Mouse (Mus musculus): Measurements from ENCODE around the gene Ranbp6. TPM values are rescaled to one million over a fixed set of nuclear protein-coding genes. Genes with fewer than 3 reads are reported as not detected.

Ranbp6 gene
- polyA plus RNA-seq, 1 experiment: 7.6 TPM

DNA sequence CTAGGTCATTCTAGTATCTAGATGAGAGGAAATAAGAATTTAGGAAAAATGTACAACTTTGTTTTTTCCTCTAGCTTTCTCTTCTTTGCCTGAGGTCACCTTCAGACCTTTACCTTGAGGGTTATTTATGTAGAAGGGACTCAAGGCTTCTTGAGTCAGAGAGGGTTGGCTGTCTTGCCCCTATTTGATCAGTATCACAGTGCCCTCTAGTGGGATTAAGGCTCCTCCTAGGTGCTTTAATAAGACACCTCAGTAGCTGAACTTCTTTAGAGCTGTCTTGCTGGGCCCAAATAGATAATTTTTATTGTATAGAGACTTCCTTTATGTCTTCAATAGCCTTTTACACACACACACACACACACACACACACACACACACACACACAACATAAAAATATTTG, 8.2 kb upstream of the Ranbp6 start:
- Histone ChIP-seq H3K4me1 (ENCODE audit: control insufficient read depth, insufficient read depth, low read length) (peaks cover 12% of the 10 kb centered on the region), H3K27ac (ENCODE audit: insufficient read depth, low read depth, low read length) (no peak overlapping the region), H3K4me3 (ENCODE audit: insufficient read depth, low read length) (no peak overlapping the region)
- no peak for TF ChIP-seq POLR2A (IDR thresholded peaks at IDR 0.05; ENCODE audit: borderline replicate concordance, low read depth, low read length)

DNA sequence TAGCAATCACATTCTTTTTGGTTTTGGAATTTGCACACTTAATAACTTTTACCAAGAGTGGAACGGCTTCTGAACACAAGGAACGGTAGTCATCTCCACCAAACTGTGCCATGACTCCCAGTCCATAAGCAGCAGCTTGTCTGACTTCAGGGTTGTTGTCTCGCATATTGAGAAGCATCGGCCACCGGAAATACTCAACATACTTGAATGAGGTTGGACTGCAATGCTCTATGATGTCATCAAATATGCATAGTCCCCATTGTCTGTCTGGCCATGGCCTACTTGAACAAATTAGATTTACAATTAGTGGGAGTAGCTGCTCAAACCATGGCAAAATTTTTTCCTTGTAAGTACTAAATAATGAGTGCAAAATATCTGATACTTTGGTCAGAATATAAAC, 2.8 kb downstream of the Ranbp6 start:
- Histone ChIP-seq H3K4me1 (ENCODE audit: control insufficient read depth, insufficient read depth, low read length) (peaks cover 5% of the 10 kb centered on the region), H3K27ac (ENCODE audit: insufficient read depth, low read depth, low read length) (no peak overlapping the region), H3K4me3 (ENCODE audit: insufficient read depth, low read length) (no peak overlapping the region)
- TF ChIP-seq POLR2A (IDR thresholded peaks at IDR 0.05; ENCODE audit: borderline replicate concordance, low read depth, low read length) (no peak), CTCF (IDR thresholded peaks at IDR 0.05; ENCODE audit: low read depth, low read length) (no peak)

DNA sequence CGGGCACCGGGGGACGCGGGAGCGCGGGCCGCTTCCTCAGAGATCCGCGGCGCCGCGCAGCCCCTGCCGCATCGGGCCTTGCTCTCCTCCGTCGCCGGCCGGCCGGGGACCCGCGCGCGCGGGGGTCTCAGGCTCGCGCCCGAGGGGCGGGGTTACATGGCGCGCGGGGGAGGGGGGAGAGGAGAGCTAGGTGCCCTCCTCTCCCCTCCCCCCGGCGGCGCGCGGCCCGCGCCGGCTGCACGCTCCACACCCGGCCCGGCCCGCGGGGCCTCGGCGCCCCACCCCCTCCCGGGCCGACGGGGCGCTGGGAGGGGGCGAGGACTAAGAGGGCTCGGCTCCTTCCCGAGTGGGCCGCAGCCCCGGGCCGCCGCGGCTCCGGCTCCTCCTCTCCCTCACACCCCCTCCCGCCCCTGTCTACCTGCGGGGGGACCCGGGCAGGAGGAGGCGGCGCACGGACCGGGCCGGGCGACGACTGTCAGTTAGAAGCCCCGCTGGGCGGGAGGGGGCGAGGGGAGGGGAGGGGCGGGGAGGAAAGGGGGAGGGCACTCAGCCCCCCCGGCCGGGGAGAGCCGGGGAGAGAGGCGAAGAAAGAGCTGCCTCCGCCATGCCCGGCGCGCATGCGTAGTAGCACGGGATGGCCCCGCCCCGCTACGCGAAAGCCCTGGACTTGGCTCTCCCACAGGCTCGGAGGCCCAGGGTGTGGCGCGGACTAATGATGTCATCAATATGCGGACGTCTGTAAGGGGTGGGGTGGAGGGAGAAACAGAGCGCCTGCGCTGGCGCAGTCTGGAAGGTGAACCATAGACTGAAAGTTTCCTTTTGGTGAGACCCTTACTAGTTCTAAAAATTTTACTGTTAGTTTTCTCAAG, 6.6 kb downstream of the Ranbp6 start, which contains the start of gene 9930021J03Rik:
Gene 9930021J03Rik (minus strand): TSS at position 73 of the 869 bp plus-strand sequence.
- H3K4me3 ChIP-seq (ENCODE audit: insufficient read depth, low read length): peak within 1 kb of the TSS; percentile 79
- peak within 1 kb of the TSS; percentile 27 for H3K27ac ChIP-seq (ENCODE audit: insufficient read depth, low read depth, low read length)
- peak; percentile 20; the same call in 1 of the 2 replicates for TF ChIP-seq POLR2A (IDR thresholded peaks at IDR 0.05; ENCODE audit: borderline replicate concordance, low read depth, low read length)
- no peak for TF ChIP-seq CTCF (IDR thresholded peaks at IDR 0.05; ENCODE audit: low read depth, low read length)
- peaks cover 6% of the 10 kb centered on the region for H3K4me1 ChIP-seq (ENCODE audit: control insufficient read depth, insufficient read depth, low read length)

DNA sequence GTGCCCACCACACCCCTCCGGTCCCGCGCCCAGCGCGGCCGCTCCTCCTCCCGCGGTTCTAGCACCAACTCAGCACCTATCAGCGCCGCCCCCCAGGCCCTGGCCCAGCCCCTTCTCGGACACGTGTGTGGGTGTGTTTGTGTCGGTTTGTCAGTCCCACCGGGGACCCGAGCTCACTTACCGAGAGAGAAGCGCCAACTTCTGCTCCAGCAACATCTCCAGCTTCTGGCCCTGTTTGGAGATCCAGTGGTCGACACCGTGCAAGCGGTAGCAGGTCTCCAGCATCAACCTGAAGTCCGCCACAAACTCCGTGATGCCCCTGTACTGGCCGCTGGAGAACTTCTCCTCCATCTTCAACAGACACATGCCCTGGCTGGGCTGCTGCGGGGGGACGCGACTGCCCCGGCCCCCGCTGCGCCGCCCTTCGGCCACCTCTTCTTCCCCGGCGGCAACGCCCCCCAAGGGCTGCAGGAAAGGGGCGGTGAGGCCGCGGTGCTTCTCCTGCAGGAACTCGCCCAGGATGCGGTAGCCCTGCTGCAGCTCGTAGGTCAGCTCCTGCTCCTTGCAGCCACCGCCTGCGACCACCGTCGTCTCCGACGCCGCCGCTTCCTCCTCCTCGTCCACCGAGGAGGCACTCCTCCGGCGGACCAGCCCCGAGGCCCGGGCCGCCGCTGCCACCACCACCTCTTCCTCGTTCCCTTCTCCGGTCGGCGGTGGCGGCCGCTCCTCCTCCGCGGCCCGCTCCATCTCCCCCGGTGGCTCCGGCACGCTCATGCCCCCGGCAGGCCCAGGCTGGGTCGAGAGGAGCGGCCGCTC, 7.5 kb downstream of the Ranbp6 start:
- H3K4me1 ChIP-seq (ENCODE audit: control insufficient read depth, insufficient read depth, low read length): peaks cover 6% of the 10 kb centered on the region
- TF ChIP-seq POLR2A (IDR thresholded peaks at IDR 0.05; ENCODE audit: borderline replicate concordance, low read depth, low read length): no peak
- TF ChIP-seq CTCF (IDR thresholded peaks at IDR 0.05; ENCODE audit: low read depth, low read length): no peak
- H3K27ac ChIP-seq (ENCODE audit: insufficient read depth, low read depth, low read length): peak overlapping the region; percentile 27

DNA sequence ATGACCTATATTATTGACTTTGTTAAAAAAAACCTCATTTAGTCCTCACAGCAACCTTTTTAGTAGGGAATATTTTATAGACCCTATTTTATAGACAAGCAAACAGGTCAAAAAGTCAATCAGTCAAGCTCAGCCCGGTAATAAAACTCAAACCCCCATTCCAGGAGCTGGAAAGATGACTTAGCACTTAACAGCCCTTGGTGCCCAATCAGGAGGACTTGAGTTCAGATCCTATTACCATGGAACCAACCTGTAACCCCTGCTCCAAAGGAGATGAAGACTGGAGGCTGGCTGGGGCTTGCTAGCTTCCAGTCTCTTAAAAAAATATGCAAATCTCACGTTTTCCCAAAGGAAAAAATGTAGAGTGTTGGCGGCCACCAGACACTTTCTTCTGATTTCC, 8.8 kb downstream of the Ranbp6 start:
- TF ChIP-seq CTCF (IDR thresholded peaks at IDR 0.05; ENCODE audit: low read depth, low read length) (no peak), POLR2A (IDR thresholded peaks at IDR 0.05; ENCODE audit: borderline replicate concordance, low read depth, low read length) (no peak)
- Histone ChIP-seq H3K4me1 (ENCODE audit: control insufficient read depth, insufficient read depth, low read length) (peaks cover 6% of the 10 kb centered on the region), H3K4me3 (ENCODE audit: insufficient read depth, low read length) (peak overlapping the region; percentile 14; the same call in 1 of the 2 replicates), H3K27ac (ENCODE audit: insufficient read depth, low read depth, low read length) (no peak overlapping the region)

More for the DNA sequence above, 7.5 kb downstream of the Ranbp6 start:
- H3K4me3 ChIP-seq (ENCODE audit: insufficient read depth, low read length): peak overlapping the region; percentile 79

DNA sequence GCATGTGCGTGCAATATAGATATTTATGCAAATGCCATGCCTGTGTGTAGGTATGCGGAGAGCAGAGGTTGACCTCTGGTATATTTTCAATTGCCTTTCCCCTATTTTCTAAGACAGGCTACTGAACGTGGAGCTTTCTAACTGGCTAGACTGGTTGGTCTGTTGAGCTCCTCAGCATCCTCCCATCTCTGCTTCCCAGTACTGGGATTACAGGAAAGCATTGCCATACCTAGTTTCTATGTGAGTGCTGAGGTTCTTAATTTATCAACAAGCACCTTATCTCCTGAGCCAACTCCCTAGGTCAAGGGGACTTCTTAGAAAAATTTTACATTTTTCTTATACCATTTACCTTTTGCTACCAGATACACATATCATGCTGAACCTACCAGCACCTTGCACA, 15.4 kb downstream of the Ranbp6 start:
- Histone ChIP-seq H3K4me1 (ENCODE audit: control insufficient read depth, insufficient read depth, low read length) (peaks cover 5% of the 10 kb centered on the region; the same call in 1 of the 2 replicates), H3K4me3 (ENCODE audit: insufficient read depth, low read length) (no peak overlapping the region), H3K27ac (ENCODE audit: insufficient read depth, low read depth, low read length) (no peak overlapping the region)
- TF ChIP-seq CTCF (IDR thresholded peaks at IDR 0.05; ENCODE audit: low read depth, low read length): no peak
- no peak for TF ChIP-seq POLR2A (IDR thresholded peaks at IDR 0.05; ENCODE audit: borderline replicate concordance, low read depth, low read length)

DNA sequence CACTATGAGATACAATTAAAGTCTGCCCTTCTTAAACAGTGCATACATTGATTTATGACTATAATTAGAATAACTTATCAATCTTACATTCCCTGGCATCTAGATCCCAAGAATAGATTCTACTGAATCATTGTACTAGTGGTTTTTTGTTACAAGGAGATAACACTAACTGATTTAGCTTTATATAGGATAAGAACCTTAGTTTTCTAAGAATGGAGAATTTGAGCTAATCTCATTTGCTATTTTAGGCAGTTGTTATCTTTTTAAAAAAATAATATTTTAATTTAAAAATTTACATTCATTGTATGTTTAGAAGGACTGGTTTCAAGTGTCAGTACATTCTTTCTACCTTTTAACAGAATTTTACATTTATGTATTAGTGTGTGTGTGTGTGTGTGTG, 24.8 kb downstream of the Ranbp6 start:
- H3K4me1 ChIP-seq (ENCODE audit: control insufficient read depth, insufficient read depth, low read length): no peaks in the 10 kb centered on the region
- TF ChIP-seq POLR2A (IDR thresholded peaks at IDR 0.05; ENCODE audit: borderline replicate concordance, low read depth, low read length) (no peak), CTCF (IDR thresholded peaks at IDR 0.05; ENCODE audit: low read depth, low read length) (no peak)
- no peak overlapping the region for H3K4me3 ChIP-seq (ENCODE audit: insufficient read depth, low read length)
- no peak overlapping the region for H3K27ac ChIP-seq (ENCODE audit: insufficient read depth, low read depth, low read length)

DNA sequence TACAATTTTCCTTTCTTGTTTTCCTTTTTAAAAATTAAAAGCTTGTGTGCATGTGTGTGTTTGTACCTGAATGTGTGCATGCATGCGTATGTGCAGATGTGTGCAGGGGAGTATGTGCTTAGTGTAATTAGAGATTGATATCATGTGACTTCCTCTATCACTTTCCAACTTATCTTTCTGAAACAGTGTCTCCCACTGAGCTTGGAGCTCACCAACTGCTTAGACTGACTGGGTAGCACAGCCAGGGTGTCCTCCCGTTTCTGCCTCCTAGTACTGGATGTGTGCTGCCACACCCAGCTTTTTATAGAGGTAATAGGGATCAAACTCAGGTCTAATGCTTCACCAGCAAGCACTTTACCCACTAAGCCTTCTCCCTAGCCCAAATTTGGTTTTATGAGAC, 29.9 kb downstream of the Ranbp6 start:
- no peak for TF ChIP-seq CTCF (IDR thresholded peaks at IDR 0.05; ENCODE audit: low read depth, low read length)
- TF ChIP-seq POLR2A (IDR thresholded peaks at IDR 0.05; ENCODE audit: borderline replicate concordance, low read depth, low read length): no peak
- Histone ChIP-seq H3K4me1 (ENCODE audit: control insufficient read depth, insufficient read depth, low read length) (no peaks in the 10 kb centered on the region), H3K27ac (ENCODE audit: insufficient read depth, low read depth, low read length) (no peak overlapping the region), H3K4me3 (ENCODE audit: insufficient read depth, low read length) (no peak overlapping the region)

Other genes starting within 250 kb of the Ranbp6 start
- 11.4 and 11.7 TPM in 2 replicates for gene Ermp1, start 164.6 kb downstream of the Ranbp6 start, polyA plus RNA-seq (2012; ENCODE audit: insufficient read depth, insufficient read length, missing spikeins)
- gene Mlana, start 115.2 kb downstream of the Ranbp6 start, polyA plus RNA-seq (2012; ENCODE audit: insufficient read depth, insufficient read length, missing spikeins): not detected in 2 replicates
- 14.3 and 16.7 TPM in 2 replicates for gene 9930021J03Rik, start 7.0 kb downstream of the Ranbp6 start, polyA plus RNA-seq (2012; ENCODE audit: insufficient read depth, insufficient read length, missing spikeins)
- not detected in 2 replicates for gene Il33, start 112.1 kb upstream of the Ranbp6 start, polyA plus RNA-seq (2012; ENCODE audit: insufficient read depth, insufficient read length, missing spikeins)
- not detected in 2 replicates for gene Trpd52l3, start 190.8 kb upstream of the Ranbp6 start, polyA plus RNA-seq (2012; ENCODE audit: insufficient read depth, insufficient read length, missing spikeins)
- gene Uhrf2, start 217.5 kb upstream of the Ranbp6 start, polyA plus RNA-seq (2012; ENCODE audit: insufficient read depth, insufficient read length, missing spikeins): 95.4 and 103 TPM in 2 replicates